Mouse (Mus musculus) testis, postnatal 14 days (tissue): ENCODE measurements around the gene Lgmn.

ENCODE experiments used
- DNase-seq: peaks from one replicate; pipeline ENCODE4 v3.0.0; 2021; ENCODE audit warnings: low spot score

The Lgmn gene

DNA sequence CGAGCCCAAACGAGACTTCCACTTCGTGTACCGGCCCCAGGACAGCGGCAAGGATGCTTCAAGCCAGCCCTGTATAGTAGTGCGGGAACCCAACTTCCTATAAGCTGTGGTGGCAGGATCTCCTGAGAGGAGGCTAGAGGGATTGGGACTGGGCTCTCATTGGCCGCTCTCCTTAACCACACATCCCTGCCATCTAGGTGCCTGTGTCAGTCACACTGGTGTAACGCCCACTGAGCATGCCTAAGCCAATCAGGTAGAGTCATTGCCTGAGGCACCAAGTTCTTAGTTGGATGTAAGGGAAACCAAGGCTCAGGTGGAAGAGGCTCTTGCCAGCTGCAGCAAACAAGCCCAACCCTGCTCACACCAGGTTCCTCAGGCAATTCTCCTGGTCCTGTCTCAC, 49.6 kb downstream of the Lgmn start:
- DNase-seq: peak; percentile 36

DNA sequence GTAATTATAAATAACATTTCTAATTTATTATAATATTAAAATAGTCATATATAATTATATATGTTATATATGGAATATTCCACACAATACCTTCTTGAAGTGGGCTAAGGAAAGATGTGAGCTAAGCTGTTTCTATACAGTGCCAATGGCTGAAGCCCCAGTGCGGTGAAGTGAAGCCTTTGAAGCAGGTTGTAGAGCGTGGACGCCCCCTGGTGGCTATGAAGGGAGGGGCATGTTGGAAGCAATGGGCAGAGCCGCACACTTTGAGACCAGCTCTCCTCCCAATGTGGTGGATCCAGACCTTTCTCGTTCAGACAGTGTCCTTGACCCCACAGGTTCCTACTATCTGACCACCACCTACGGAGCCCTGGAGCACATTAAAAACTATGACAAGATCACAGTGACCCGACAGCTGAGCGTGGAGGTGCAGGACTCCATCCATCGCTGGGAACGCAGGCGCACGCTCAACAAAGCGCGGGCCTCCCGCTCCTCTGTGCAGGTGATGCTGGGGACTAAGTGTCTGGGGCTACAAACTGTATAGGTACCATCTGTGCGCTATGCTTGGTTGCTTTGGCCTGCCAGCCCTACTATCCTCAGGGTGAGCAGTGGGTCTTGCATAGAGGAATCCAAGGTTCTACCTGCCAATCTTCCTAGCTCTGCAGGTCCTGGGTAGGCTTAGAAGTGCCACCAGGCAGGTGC, 52.2 kb downstream of the Lgmn start:
- peak; percentile 71 for DNase-seq

DNA sequence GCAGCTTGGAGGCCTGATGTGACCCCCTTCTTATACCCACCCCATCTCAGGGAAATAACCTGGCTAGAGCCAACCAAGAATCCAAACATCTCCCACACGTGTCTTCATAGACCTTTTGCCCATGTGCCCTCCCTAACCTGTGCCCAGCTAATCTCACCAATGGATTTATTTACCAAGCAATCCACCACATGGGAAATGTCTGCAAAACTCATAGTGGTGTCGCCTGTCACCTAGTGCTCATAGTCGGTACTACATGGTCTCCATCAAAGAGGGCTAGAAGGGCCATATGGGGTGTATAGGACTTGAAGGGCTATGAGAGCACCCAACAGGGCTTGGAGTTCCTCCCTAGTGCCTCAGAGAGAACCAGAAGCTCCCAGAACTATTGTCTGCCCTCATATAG, 54.8 kb downstream of the Lgmn start:
- DNase-seq: no peak

DNA sequence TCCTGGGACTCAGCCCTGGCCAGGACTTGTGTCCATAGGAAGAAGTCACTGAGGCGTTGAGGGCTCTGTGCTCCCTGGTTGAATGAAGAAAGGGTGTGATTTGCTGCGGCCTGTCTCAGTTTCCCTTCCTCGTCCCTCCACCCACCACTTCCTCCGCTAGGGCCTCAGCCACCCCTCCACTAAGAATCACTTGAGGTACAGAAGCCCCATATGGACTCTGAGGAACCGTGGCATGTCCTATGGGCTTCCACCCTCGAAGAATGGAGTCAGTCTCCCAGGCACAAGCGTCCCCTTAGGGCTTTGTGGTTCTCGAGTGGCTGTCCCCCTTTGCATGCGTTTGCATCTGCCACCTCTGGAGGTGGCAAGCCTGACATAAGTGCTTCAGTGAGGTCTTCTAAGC, 56.3 kb downstream of the Lgmn start:
- DNase-seq: no peak

DNA sequence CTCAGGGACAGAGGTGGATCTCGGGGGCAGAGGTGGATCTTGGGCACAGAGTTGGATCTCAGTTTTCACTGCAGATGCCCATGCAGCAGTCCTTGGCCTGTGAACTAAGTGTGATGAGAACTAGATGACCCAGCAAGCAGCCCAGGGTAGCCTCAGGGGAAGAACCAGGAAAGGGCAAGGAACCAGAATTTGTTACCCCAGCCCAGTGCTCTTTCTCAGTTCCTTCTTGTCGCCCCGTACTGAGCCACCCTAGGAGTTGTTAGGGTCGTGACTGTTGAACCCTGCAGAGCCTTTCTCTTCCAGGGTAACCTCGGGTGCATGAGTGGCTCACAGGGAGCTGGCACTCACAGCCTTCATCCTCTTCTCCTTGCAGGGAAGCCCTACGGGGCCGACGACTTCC, 57.4 kb downstream of the Lgmn start:
- no peak for DNase-seq

DNA sequence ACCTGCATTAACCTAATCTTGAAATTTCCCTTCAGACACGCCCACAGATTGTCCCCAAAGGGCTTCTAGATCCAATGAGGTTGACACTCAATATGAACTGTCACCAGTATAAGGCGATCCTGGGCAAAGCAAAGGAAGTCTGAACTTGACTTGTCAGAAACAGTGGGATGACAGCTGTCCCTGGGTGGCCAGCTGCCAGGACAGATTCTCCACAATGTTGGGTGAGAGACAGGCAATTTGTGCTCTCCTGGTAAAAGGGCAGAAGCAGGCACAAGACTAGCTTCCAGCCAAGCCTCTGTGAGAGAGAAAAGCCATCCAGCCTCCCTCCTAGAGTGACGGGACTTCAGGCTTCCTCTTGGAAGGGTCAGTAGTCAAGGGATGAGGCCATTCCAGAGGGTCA, 67.3 kb downstream of the Lgmn start:
- no peak for DNase-seq

DNA sequence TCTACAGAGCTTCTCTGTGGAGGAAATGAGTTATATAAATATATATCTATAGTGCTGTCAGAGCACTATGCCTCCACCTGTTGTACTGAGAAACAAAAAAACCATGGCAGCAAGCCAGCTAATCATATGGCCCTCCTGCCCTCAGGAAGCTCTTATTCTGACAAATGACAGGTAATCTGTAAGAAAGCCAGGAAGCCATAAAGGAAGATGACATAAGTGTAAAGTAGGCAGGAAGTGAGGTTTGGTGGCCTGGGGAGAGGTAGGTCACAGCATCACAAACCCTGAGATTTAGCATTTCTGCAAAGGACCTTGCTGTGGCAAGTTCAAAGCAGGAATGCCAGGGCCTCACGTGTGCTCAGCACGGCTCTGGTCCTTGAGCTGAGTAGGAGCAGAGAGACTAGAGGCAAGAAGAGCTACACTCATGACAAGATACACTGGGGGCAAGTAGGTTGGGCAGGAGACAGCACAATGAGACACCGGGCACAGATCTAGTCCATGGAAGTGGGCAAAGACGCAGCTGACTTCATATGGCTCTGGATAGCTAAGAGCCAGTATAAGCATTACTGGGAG, 68.6 kb downstream of the Lgmn start:
- no peak for DNase-seq

DNA sequence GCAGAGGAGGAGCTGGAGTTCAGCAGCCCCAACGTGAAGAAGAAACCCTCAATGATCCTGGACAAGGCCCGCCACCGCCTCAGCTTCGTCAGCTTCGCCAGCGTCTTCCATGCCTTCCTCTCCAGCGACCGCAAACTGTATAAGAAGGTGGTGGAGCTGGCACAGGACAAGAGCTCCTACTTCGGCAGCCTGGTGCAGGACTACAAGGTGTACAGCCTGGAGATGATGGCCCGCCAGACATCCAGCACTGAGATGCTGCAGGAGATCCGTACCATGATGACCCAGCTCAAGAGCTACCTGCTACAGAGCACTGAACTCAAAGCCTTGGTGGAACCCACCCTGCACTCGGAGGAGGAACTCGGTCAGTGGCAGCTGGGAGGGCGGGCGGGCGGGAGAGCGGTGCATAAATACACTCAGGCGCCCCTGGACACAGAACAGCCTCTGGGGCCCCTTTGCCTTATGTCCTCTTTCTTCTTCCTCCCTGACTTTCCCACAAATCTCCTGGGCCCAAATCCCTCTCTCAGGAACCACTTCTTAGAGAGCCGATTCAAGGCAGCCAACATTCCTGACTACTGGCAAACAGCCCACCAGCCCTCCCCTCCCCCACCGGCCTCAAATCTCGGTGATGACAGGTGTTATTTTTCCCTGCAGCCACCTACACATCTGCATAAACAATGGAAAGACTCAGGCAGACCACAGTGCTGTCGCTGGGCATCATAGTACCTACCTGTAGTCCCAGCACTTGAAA, 70.0 kb downstream of the Lgmn start:
- DNase-seq: no peak

DNA sequence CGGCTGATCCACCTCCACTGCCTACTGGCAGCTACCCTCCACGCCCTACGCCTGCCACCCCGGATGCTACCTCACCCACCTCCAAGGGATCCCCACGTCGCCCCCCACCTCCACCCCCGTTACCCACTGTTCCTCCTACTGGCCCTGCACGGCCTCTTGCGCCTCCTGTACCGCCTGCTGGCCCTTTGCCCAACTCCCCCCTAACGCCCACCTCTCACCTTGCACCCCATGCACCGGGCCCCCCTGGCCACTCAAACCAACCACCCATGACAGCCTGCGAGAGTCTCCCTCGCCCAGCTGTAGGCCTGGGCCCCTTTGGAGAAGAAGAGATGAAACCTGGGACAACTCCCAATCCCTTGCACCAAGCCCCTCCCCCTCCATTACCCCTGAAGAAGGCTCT, 71.1 kb downstream of the Lgmn start:
- DNase-seq: no peak

DNA sequence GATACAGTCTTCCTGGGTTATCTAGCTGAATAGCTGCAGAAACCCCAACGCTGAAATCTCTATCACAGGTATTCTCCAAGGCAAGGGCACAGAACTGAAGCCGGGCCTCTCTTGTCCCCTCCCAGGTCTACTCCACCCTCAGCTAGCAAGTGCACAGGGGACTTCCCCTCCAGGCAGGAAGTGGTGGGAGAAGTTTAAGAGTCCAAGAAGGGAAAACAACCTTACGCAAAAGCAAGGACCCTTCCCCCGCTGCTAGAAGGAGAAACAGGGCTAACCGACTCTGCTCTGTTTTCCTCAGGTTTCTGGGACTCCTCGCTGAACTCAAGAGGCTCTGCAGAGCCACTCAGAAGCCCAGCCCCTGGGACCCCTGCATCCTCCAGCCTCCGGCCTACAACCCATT, 71.5 kb downstream of the Lgmn start:
- no peak for DNase-seq

DNA sequence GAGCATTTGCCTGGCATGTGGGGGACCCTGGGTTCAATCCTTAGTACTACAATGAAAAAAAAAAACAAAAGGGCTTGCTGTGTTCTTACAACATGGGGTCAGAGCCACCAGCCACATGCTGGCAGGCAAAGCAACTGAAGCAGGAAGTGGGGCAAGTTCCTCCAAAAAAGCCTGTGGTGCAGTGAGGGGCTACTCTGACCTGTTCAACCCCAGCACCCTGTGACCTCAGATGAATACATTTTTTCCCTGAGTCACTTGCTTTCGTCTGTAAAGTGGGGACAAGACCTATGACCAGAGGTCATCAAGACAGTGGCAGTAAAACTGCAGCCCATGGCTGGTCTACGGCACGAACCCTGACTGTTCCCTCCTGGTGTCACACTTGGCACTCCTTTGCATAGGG, 72.5 kb downstream of the Lgmn start:
- no peak for DNase-seq

DNA sequence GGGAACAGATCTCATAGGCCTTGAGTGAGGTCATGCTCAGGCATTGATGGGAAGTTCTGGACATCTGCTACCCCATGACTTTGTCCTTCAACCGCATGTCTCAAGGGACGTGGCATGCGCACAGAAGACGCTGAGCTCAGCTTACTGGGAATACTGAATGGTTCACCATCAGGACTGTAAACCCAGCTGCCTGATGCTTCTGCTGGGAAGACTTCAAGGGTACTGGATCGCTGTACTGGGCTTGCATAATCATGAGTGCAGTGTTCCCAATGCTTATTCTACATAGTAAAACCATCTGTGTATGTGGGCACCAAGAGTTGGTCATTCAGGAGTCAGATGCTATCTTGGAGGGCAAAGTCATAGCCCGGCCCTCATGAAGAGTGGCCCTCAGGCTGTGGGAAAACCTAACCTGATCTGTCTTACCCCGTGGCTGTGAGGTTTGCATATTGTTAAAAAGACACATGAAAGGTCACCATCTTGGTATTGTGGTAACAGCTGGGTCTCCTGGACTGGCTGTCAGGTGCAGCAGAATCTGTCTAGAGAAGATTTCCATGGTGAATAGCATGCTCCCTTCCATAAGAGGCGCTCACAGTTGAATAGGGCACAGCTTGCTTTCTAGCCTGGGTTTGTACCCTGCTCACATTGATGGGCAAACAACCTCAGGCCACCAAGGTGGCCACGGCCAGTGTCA, 73.3 kb downstream of the Lgmn start:
- no peak for DNase-seq

DNA sequence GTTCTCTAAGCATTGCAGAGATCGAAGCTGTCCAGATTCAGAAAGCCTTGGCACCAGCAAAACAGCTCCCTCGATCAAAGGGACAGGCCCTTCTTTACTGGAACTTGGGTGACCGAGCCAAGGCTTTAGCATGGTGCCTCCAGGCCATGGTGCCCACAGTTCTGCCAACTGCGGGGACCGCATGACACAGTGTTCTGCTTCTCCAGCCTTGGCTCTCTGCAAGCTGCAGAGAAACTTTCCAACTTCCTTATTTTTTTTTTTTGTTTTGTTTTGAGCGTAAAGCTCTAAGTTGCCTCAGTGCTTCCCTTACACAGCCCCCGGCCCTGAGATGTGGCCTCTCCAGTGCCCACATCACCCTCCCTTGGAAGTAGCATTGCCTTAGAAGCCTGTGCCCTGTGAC, 74.6 kb downstream of the Lgmn start:
- no peak for DNase-seq

DNA sequence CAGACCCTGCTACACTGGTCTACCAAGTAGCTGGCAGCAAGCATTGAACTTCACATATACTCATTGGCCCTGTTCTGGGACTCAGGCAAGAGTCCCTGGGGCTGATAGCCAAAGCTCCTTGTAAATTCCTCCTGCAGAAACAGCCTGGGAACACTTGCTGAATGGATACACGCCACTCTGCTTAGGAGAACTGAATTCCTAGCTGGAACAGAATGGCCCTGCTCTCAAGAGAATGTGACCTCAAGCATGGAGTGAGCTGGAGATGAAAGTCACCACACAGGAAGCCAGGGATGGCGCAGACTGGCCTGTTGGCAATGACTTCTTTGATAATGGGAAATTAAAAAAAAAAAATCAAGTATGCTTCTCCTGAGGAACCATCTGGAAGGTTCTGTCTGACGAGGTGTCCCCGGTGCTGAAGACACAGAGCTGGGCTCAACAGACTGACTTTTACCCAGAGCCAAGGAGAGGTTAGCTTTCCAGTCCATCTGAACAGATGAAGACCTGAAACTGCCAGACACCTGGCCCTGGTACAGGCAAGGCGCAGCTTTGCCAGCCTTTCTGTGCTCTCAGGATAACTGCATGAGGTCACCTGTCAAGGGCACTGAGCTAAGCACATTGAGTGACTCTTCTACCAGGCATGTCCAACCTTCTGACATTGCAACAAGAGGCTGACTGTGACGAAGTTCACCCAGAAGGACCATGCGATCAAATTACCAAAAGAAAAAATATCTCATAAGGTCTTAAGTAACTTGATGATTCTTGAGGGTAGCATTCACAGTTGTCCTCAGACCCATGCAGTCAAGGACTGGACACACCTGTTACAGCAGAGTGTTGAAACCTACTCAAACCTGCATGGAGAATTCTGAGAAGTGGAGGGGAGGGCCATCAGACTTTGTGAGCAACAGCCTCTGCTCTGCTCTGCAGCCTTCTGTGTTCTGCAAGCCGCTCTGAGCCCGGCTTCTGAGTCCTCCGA, 78.1 kb downstream of the Lgmn start:
- DNase-seq: peak; percentile 27

DNA sequence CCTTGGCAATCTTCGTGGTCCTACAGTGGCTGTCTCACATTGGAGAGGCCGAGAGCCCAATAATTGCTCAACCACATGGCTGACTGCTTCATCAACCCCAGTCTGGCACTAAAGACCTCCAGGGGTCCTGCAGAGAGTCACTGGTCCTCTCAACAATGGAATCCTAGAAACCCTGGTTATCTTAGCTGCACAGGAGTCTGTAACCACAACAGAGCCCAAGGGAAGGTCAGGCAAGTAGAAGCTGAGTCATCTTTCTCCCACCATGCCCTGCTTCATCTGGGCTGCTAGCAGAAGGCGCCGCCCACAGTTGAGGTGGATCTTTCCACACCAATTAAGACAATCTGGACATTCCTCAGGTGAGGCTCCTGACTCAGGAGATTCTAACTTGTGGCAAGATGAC, 80.2 kb downstream of the Lgmn start:
- DNase-seq: no peak

DNA sequence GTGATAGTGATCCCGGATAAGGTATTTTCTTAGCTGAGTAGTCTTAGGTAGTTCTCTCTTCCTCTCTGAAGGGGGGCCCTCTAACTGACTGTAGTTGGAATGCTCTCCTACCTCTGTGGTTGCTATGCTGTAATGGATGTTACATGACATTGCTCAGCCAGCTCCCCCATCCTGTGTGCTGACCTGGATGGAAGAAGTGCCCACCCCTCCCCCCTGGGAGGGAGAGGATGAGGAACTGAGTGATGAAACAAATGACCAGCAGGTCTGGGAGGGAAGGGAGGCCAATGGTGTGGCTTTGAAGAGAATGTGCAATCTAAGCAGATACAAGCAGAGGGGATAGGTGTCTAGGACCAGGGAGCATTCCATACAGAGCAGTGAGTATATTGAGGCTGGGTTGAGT, 82.8 kb downstream of the Lgmn start:
- no peak for DNase-seq

DNA sequence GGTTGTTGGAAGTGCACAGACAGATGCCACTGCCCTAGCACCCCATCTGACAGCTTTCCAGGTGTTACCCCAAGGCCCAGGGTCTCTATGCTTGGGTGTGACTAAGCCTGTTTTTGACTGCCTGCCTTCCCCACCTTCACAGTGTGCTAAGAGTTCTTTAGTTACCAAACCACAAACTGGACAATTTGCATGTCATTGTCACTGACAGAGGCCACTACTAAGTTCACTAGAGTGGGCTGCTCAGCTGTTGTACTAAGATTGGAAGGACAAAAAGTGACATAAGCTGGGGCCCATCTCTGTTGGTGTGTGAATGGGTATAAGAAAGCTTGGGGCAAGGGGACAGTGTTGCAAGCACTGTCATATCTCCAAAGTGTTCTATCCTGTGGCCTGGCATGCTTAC, 83.8 kb downstream of the Lgmn start:
- DNase-seq: no peak

DNA sequence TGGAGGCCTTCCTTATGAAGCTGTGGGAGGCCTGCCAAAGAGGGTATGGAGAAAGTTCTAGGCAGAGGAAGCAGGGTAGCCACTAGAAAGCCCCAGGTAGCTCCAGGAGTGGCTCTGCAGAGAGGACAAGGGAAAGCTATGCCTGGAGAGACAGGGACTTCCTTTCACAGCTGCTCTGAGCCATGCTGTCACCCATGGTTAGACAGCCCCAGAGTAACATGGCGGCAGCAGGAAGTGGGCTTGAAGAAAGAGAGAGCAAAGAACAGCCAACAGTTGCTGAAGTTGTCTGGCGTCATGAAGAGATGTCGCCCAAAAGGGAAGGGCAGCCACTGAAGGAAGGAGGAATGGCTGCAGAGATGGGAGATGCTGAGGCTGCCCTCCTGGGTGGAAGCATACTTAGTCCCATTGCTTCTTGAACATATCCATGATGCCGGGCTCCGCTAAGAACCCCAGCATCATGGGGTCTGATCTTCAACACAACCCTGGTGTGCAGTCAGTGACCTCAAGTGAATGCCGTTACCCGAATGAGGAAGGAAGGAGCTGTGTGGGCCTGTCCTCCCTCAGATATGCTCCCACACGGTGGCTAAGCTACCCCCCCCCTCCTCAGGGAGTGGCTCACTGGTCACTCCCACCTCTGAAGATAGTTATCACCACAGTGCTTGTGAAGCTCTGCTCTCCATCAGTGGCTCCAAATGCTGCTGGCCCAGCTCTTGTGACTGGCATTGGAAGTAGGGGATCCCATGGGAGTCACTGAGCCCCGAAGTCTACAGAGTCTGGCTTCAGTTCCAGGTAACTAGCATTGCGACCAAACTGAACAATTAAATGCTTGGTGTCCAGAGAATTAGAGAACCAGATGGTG, 85.3 kb downstream of the Lgmn start:
- no peak for DNase-seq

DNA sequence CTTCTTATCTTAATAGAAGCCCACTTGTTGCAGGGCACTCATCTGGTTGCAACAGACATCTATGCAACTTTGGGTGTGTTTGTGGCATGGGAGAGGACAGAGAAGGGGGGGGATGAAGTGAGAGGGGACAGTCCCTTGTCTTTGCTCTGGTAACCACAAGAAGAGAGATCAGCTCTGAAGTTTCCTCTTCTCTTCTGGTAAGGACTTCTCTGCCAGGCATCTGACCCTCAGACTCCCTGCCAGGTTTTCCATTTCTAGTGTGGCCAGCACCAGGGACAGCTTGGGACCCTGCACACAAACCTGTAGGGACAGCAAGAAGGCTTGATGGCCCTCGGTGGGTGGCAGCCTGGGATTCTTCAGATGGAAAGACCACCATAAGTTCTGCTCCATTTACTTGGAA, 88.6 kb downstream of the Lgmn start:
- no peak for DNase-seq

DNA sequence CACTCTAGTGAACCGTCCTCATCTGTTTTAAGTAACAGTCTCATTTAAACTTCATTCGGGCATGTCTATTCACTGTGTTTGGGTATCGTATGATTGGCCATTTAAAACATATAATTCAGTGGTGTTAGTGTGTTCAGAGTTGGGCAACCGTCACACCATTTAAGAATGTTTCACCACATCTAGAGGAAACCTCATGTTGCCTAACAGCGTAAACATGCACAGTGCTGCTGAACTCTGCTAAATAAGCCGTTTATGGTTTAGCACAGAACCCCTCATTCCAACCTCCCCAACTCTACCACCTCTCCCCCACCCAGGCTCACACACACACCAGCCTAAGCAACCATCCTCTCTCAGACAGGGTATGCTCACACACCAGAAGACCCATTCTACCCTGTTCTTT, 91.2 kb downstream of the Lgmn start:
- no peak for DNase-seq

DNA sequence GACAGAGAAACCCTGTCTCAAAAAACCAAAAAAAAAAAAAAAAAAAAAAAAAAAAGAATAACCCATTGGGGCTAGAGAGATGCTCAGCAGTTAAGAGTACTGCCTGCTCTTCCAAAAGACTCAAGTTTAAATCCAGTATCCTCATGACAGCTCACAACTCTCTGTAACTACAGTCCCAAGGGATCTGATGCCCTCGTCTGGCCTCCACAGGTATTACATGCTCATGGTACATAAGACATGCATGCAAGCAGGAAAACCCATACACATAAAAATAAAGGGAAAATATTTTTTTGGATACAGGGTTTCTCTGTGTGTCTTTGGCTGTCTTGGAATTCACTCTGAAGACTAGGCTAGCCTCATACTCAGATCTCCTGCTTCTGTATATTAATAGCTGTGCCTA, 93.1 kb downstream of the Lgmn start:
- DNase-seq: peak; percentile 31
